Mouse (Mus musculus) testis, adult 2 months (tissue): ENCODE data around the gene Tenm4.

Source experiments
- CTCF ChIP-seq: fragments of 200-500 bp; IDR thresholded peaks from 2 replicates; pipeline ENCODE4 v1.5.1; 2012; ENCODE audit warnings: low read depth, mild to moderate bottlenecking, inconsistent platforms, low read length, moderate library complexity; ENCODE audit not compliant: control insufficient read depth, insufficient read depth, insufficient replicate concordance
- POLR2A ChIP-seq: fragments of 200-500 bp; IDR thresholded peaks from 2 replicates; pipeline ENCODE4 v1.6.1; 2012; ENCODE audit warnings: low read depth, mild to moderate bottlenecking, inconsistent platforms, low read length, moderate library complexity; ENCODE audit not compliant: control insufficient read depth

GRCm38 (mm10) chr7:96170924-96171595 is at the start of gene Tenm4:
- no peak for TF ChIP-seq CTCF
- TF ChIP-seq POLR2A: no peak
